9 mouse cellular contexts compared by ENCODE assay signal in genomic region chr6:89359192-89359591, GRCm38 (mm10). TPM values are rescaled to one million over a fixed set of nuclear protein-coding genes. Genes with fewer than 3 reads are reported as not detected.
DNase-seq lines count a peak whose midpoint lies in the region; ATAC-seq and TF ChIP-seq lines count a peak whose summit lies in the region.
"Had no signal": no experiment of that assay in that cellular context is flagged by ENCODE, and none has a peak within 500 bp of the region (broad histone marks: within the 10 kb centered on the region; RNA-seq: fewer than 3 reads in every experiment).

No protein-coding gene starts in this region.

- peaks cover 28% of the 10 kb centered on the region for H3K4me1 ChIP-seq in intestine, embryonic 16.5 days (ENCODE audit: control insufficient read depth, insufficient read depth, low read length)
- H3K4me1 ChIP-seq in intestine, postnatal 0 days (replicated peaks; ENCODE audit: control insufficient read depth, insufficient read depth, low read length) = peaks cover 11% of the 10 kb centered on the region; the same call in 1 of the 2 replicates
- peaks cover 70% of the 10 kb centered on the region for H3K4me1 ChIP-seq in embryonic facial prominence, embryonic 10.5 days
- H3K4me1 ChIP-seq in midbrain, embryonic 13.5 days (replicated peaks) = peaks cover 79% of the 10 kb centered on the region

- 0 out of 2 replicates have a peak, but pooled peaks cover 5% of the 10 kb centered on the region for H3K36me3 ChIP-seq in intestine, embryonic 16.5 days (ENCODE audit: control insufficient read depth, insufficient read depth, low read length)
- peaks cover 15% of the 10 kb centered on the region for H3K36me3 ChIP-seq in intestine, postnatal 0 days (ENCODE audit: control insufficient read depth, insufficient read depth)
- H3K36me3 ChIP-seq in embryonic facial prominence, embryonic 10.5 days (replicated peaks) = peaks cover 35% of the 10 kb centered on the region
- peaks cover 33% of the 10 kb centered on the region for H3K36me3 ChIP-seq in midbrain, embryonic 13.5 days

- no peaks in the 10 kb centered on the region for H3K27me3 ChIP-seq in intestine, embryonic 16.5 days (replicated peaks; ENCODE audit: control insufficient read depth, insufficient read depth, low read length)
- no peaks in the 10 kb centered on the region; the same call in 1 of the 2 replicates for H3K27me3 ChIP-seq in intestine, postnatal 0 days (replicated peaks; ENCODE audit: control insufficient read depth, insufficient read depth, low read length)
- peaks cover 13% of the 10 kb centered on the region for H3K27me3 ChIP-seq in embryonic facial prominence, embryonic 10.5 days (replicated peaks; ENCODE audit: low read depth, poor library complexity, severe bottlenecking)
- peaks cover 6% of the 10 kb centered on the region for H3K27me3 ChIP-seq in midbrain, embryonic 13.5 days

- H3K4me3 ChIP-seq in intestine, embryonic 16.5 days (ENCODE audit: low read length) = no peak overlapping the region
- H3K4me3 ChIP-seq in intestine, postnatal 0 days (ENCODE audit: low read depth, low read length) = no peak overlapping the region
- peak overlapping the region; percentile 83; the same call in 1 of the 2 replicates for H3K4me3 ChIP-seq in embryonic facial prominence, embryonic 10.5 days
- peak overlapping the region; percentile 100 for H3K4me3 ChIP-seq in midbrain, embryonic 13.5 days (replicated peaks)

- no peak for DNase-seq in embryonic facial prominence, embryonic 10.5 days (ENCODE audit: low spot score)
- peak; percentile 74 for DNase-seq in fat pad, adult 2 months (ENCODE audit: extremely low read depth, low read depth, low spot score)
- no peak for DNase-seq in layer of hippocampus, postnatal 14 days (ENCODE audit: low spot score in 2 of 2)
- no peak for DNase-seq in layer of hippocampus, postnatal 10 days (ENCODE audit: low spot score in 2 of 2)
- DNase-seq: layer of hippocampus, adult 9-11 months; lung, adult 18-20 months had no signal

- H3K9me3 ChIP-seq in intestine, embryonic 16.5 days (ENCODE audit: control insufficient read depth, low read length) = no peaks in the 10 kb centered on the region
- H3K9me3 ChIP-seq in intestine, postnatal 0 days (ENCODE audit: control insufficient read depth) = no peaks in the 10 kb centered on the region
- no peaks in the 10 kb centered on the region for H3K9me3 ChIP-seq in embryonic facial prominence, embryonic 10.5 days
- no peaks in the 10 kb centered on the region for H3K9me3 ChIP-seq in midbrain, embryonic 13.5 days

- 74% methylated on average over 3 of the region's 3 CpGs for WGBS in intestine, embryonic 16.5 days
- WGBS in intestine, postnatal 0 days = 61% methylated on average over 3 of the region's 3 CpGs
- WGBS in embryonic facial prominence, embryonic 10.5 days = 90% methylated on average over 3 of the region's 3 CpGs
- 85% methylated on average over 3 of the region's 3 CpGs for WGBS in midbrain, embryonic 13.5 days

- H3K4me2 ChIP-seq in intestine, embryonic 16.5 days (ENCODE audit: low read depth, low read length) = no peak overlapping the region
- H3K4me2 ChIP-seq in intestine, postnatal 0 days (replicated peaks; ENCODE audit: low read depth) = no peak overlapping the region
- peak overlapping the region; percentile 96 for H3K4me2 ChIP-seq in midbrain, embryonic 13.5 days (replicated peaks)

- H3K9ac ChIP-seq in intestine, embryonic 16.5 days (ENCODE audit: low read depth, low read length) = 0 out of 2 replicates have a peak overlapping the region, but pooled peaks have one; percentile 20
- H3K9ac ChIP-seq in intestine, postnatal 0 days (ENCODE audit: low read depth, low read length) = no peak overlapping the region
- H3K9ac ChIP-seq in midbrain, embryonic 13.5 days (replicated peaks) = peak overlapping the region; percentile 100

- ATAC-seq in intestine, embryonic 16.5 days = no peak
- ATAC-seq in intestine, postnatal 0 days = no peak
- ATAC-seq in midbrain, embryonic 13.5 days = no peak

- no peak overlapping the region for H3K27ac ChIP-seq in intestine, embryonic 16.5 days (ENCODE audit: low read length)
- H3K27ac ChIP-seq in intestine, postnatal 0 days (ENCODE audit: low read depth, low read length) = no peak overlapping the region
- H3K27ac ChIP-seq in embryonic facial prominence, embryonic 10.5 days (replicated peaks) = peak overlapping the region; percentile 96; the same call in 1 of the 2 replicates
- H3K27ac ChIP-seq in midbrain, embryonic 13.5 days = peak overlapping the region; percentile 90

- no peak for TF ChIP-seq CTCF in intestine, postnatal 0 days (IDR thresholded peaks at IDR 0.05; ENCODE audit: low read depth)

RNA-seq across cellular contexts. Expression of gene Plxna1, which starts 3.2 kb away (rescaled TPM):
- 5.4 and 6.5 TPM in 2 replicates for polyA plus RNA-seq in intestine, embryonic 16.5 days (2015; fragmentation: Nextera tagmentation; extraction: Ambion mirVana)
- polyA plus RNA-seq in intestine, postnatal 0 days (2015; fragmentation: Nextera tagmentation; extraction: Ambion mirVana) = 8.7 and 9.2 TPM in 2 replicates
- 24.9 and 25.5 TPM in 2 replicates for polyA plus RNA-seq in embryonic facial prominence, embryonic 10.5 days (2016; fragmentation: Nextera tagmentation; extraction: Ambion mirVana)
- polyA plus RNA-seq in midbrain, embryonic 13.5 days (2015; fragmentation: Nextera tagmentation; extraction: Ambion mirVana) = 53.1 and 69.4 TPM in 2 replicates
- 100 to 1,000 TPM; 162 to 166 TPM for total RNA-seq in layer of hippocampus, postnatal 14 days (2021)
- 100 to 1,000 TPM; 159 to 169 TPM for total RNA-seq in layer of hippocampus, postnatal 10 days (2021)

Comparison
In these comparisons a context has a peak if more than half of its experiments do, and no peak if none do; other contexts are left out.
1. H3K27ac ChIP-seq: peak in embryonic facial prominence, embryonic 10.5 days (single experiment) and midbrain, embryonic 13.5 days (single experiment); none in intestine, embryonic 16.5 days (single experiment) and intestine, postnatal 0 days (single experiment).
2. H3K4me3 ChIP-seq: peak in embryonic facial prominence, embryonic 10.5 days (single experiment) and midbrain, embryonic 13.5 days (single experiment); none in intestine, embryonic 16.5 days (single experiment) and intestine, postnatal 0 days (single experiment).